Mouse (Mus musculus) thymus, postnatal 36 days (tissue): ENCODE data around the gene 4930523C07Rik.

Experiments used
- DNase-seq, 2 experiments: peaks; one replicate each; pipeline ENCODE4 v3.0.0; 2022; ENCODE audit warnings: mixed read lengths in 2 of 2

The 4930523C07Rik gene

DNA sequence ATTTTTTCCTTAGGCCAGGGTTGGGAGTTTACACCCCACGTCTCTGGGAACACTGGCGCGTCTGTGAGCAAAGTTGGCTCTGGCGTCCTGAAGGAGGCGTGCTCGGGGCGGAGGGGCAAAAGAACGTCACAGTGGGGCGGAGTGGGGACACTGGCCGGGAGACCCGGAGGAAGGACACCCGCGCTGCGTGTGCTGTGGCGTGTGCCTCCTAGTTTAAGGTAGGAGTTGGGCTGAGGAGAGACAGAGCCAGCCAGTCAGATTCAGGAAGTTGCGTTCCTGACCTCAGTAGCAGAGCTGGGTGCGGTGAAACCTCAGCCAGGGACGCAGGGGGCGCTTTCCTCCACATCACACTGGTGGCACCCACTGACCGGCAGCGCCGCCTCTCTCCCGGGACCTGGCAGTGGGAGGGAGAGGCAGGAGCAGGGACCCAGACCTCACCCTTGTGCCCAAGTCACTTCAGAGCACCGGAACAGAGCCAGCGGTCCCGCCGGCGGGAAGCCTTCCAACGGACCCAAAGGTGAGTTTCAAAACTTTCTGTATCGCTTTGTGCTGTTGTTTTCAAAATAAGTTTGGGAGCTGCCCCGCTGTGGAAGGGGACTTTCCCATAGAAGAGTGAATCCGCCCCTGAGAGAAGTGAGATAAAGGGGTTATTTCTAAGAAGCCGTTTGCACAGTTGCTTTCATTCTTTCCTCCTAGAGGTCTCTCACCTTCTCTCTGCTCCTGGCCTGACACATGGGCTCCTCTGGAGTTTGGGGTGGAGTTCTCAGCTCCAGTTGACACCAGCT, at the start of gene 4930523C07Rik:
Gene 4930523C07Rik (plus strand): TSS at position 146 of the 785 bp plus-strand sequence.
- peak; percentile 89 for DNase-seq

DNA sequence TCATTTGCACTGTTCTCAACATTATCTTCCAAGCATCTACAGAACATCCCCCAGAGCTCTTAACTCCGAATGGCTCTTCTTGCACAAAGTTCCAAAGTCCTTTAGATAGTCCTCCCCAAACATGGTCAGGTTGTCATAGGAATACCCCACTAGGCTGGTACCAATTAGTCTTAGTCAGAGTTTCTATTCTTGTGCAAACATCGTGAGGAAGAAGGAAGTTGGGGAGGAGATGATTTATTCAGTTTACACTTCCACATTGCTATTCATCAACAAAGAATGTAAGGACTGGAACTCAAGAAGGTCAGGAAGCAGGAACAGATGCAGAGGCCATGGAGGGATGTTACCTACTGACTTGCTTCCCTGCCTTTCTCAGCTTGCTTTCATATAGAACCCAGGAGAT, 46.9 kb upstream of the 4930523C07Rik start:
- no peak for DNase-seq

DNA sequence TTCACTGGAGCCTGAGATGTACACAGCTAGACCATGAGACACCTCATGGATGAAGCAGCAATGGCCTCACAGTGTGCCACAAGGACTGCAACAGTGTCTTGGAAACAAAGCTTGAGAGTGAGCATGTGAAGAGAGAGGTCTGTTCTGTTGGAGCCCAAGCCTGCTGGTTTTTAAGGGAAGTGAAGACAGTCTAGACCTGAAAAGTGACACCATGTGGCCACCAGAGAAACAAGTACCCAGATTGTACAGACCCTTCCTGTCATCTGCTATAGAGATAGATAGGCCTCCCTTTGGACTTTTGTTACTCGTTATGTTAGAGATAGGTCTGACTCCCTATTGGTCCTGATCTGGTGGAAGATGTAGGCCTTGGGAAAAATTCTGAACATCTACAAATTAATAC, 45.8 kb upstream of the 4930523C07Rik start:
- no peak for DNase-seq

DNA sequence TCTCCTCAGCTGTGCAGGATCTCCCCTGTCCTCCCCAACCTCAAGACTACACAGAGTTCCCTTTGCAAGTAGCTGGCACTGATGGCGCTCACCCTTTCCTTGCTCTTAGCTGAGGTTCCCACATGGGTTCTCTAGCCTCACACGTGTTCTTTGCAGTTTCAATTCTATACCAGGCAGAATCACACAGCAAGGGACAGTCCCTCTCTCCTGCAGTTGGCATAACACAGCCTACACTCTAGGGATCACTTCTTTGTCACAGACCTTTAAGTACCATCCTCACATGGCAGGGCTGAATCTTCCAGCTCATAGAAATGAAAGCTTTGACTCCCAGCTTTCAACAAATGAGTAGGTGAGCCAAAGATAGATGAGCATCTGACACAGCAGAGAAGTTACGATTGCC, 45.0 kb upstream of the 4930523C07Rik start:
- no peak for DNase-seq

DNA sequence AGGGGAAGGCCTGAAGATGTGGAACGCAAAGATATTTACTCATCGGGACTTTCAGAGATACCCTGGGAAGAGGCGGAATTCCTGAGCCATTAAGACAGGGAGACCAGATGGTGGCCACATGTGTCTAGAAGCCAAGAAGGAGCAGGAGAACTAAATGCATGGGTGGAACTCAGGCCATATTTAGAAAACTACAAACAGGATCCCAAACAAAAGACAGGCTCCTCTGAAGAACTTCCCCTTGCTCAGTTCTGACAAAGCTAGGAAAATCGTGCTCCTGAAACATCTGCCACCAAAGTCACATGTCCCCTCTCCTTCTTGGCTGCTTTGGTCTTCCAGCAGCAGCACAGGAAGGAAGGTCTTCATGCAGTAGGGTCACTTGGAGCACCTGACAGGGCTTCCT, 38.9 kb upstream of the 4930523C07Rik start:
- no peak for DNase-seq

DNA sequence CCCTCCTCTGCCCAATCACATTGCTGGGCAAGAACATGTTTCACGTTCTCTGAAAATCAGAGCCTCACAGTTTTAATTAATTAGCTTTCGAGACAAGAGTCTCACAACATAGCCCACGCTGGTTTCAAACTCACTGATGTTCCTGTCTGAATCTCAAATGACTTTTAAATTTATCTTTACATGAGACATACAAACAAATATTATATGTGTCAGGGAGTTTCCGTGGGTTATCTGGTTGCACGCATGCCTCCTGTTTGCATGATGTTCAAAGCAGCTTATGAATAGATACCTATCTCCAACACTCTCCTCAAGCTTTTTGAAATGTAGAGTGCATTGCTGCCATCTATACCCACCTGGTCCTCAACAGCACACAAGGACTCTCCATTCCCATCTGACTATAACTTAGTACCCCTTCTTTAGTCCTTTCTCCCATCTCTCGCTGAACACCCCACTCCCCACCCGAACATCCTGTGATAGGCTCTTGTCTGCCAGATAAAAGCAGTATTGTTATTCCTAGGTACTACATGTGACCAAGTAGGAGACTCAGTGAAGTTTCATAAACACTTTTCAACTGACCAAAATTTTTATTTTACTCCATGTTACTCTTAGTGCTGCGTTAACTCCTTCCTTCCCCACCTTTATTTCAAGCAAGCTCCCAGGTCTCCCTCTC, 37.1 kb upstream of the 4930523C07Rik start:
- no peak for DNase-seq

DNA sequence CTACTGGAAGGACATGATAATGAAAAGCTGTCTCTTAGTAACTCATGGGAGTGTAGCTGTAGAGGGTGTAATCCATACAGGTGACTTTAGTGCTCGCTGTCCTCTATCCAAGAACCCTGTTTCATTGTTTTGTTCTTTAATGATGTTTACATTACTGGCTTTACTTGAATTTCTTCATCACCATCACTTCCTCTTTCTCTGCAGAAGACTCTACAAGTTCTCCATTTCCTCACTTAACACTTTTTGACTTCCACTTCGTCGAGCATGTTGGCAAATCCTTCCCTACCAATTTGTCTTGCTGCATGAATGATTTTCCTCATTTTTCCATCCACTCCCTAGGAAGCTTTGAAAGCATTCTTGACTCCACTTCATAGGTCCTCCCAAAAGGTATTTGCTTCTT, 31.1 kb upstream of the 4930523C07Rik start:
- no peak for DNase-seq

DNA sequence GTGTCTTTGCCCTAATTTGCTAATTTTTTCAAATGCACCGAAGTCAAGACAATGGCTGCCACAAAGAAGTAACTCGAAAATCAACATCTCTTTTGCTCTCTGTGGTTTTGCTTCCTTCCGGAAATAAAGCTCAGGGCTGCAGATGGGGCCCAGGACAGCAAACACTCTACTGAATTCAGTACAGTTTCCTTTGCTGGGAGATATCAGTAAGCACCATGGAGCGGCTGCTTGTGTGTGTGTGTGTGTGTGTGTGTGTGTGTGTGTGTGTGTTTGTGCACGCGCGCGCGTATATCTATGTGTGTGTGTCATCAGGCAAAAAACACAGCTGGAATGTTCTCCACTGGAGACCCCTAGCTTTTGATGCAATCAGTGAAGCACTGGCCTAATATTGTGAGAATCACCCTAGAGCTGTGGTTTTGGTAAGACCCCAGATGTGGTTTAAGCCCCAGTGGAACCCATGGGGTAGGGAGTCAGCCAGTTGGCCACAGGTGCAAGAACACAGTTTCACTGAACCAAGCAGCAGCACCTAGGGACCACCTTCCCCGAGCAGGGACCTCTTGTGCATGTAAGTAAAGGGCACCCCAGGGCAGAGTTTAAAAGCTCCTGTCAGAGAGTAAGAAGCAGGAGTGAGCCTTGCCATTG, 19.7 kb upstream of the 4930523C07Rik start:
- peak; percentile 75 to 81 for DNase-seq

DNA sequence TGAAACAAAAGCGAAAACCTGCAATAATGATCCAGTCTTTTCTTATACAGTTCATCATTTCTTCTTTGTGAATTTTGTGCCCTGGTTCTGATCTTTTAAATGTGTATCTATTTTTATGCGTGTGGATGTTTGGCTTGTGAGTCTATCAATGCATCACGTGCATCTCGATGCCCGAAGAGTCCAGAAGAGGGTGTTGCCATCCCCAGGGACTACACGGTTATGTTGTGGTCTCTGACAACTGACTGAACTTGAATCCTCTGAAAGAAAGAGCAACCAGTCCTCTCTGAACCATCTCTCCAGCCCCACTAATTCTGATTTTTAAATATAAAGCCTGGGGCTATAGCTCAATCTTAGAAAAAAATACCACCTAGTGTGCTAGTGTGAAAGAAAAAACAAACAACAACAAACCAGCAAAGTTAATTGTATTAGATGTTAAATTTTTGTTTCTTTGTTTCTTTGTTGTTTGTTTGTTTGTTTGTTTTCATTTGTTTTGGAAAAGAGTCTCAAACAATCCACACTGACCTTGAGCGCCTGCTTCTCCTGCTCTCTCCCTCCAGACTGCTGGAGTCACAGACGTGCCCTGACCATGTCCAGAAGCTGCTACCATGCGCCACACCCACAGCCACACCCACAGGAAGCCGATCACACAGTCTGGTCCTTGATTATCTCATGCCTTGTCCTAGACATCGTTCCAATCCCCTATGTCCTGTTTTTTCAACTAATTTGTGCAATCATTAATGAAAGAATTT, 18.9 kb upstream of the 4930523C07Rik start:
- DNase-seq = peak in 1 of 2 experiments; percentile 39

DNA sequence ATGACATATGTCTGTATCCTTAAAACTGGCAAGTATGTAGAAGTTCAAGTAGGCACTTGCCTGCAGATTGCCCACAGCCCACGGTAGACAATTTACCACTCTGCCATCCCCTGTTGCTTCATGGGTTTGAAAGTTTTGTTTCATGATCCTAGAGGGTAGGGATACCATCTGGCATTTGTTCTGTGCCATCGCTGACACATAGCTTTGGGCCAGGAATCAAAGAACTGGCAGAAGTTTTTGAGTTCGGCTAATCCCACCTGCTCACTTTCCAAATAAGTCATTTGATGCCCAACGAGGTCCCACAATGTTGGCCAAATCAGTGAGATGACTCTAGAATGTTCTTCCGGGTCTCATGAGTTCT, 18.3 kb upstream of the 4930523C07Rik start:
- no peak for DNase-seq

DNA sequence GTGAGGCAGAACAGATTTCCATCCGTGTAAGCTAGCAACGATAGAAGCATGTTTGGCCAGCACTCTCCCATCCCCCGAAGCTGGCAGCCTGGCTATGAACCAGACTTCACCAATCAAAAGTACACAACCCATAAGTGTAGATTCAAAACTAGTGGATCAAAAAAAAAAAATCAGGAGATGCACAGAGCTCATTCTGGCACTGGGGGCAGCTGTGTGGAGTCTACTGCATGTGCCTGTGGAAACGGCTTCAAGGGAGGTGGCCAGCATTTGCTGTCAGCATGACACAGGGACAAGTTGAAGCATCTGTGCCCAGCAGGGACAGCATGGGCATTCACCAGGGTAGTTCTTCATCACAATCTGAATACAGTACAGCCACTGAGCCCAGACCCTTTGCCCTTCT, 16.2 kb upstream of the 4930523C07Rik start:
- DNase-seq = no peak

DNA sequence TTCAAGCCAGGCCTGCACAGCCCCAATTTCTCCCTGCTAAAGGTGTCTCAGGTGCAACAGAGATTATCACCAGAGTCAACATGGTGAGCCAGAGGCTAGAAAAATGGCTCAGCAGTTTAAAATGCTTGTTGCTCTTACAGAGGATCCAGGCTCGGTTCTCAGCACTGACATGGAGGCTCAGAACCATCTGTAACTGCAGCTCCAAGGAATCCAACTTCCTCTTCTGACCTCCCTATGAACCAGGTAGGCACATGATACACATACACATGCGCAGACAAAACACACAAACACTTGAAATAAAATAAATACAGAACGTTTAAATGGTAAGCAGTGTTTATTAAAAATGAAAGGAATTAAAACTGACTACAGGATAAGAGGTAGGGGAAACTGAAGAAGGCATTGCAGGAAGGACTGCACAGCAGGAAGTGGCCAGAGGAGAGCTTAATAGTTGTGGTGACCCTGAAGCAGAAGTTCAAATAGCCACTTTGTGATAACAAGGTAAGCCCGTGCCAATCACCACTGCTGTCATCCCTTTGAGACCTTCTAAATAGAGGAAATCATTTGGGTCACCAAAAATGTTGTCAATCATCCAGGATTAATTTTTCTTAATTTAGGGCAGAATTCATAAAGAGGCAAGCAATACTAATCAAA, 10.1 kb upstream of the 4930523C07Rik start:
- DNase-seq = no peak

DNA sequence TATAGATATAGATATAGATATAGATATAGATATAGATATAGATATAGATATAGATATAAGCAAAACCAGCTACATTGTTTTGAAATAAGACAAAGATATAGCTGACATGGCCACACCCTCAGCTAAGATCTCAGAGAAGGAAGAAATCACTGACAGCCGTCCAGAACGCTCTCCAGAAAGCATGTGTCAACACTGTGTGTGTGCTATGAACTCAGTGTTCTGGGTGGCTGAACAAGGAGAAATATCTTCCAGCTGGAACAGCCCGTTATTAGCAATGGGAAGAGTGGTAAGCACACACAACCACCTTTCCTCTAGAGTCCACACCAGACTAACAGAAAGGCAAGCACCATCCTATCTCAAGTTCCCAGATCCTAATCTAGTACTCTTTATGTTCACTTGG, 8.6 kb upstream of the 4930523C07Rik start:
- no peak for DNase-seq

DNA sequence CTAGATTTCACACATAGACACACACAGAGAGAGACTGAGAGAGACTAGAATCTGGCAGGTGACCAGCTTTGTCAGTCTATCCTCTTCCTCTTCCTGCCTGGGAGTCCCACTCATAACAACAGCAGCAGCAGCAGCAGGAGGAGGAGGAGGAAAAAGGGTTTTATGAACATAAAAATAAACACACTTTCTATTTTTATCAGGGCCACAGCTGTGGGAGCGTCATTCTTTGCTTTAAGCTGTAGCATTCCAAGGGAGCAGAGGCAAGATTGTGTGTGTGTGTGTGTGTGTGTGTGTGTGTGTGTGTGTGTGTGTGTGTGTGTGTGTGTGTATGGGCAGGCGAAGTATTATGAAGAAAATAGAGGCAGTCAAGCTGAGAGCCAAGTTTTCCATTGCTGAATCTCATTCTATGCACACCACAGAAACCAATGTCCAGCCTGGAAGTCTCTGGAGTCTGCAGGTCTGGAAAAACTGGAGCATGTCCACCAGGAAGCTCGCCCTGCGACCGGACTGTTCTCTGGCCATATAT, 7.1 kb upstream of the 4930523C07Rik start:
- no peak for DNase-seq

DNA sequence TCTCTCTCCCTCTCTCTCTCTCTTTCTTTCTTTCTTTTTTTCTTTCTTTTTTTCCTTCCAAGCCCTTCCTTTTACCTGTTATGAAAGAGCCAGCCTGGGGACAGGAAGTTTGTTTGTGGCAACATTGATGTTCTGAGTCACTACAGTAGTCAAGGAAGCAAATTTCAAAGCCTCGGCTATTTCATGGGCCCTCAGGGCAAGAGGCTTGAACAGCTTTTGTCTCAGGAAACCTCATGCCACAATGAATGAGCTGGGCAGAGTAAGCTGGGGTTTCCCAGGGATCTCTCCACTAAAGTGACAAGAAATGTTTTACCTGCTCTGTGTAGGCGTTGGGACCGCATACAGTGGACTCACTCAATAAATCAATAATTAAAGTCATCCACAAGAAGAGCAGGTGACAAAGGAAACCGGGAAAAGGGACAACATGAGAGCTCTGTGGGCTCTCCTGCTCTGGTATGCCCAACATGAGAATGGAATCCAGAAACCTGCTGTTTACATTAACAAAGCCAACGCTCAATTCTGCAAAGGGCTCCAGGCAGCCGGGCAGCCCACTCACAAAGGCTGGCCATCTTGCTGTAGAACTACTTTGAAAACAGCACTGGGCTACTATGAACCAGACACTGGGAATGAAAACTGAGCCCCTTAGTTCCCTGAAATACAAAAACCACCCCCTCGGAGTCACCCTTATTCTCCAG, 4.1 kb upstream of the 4930523C07Rik start:
- DNase-seq = no peak

DNA sequence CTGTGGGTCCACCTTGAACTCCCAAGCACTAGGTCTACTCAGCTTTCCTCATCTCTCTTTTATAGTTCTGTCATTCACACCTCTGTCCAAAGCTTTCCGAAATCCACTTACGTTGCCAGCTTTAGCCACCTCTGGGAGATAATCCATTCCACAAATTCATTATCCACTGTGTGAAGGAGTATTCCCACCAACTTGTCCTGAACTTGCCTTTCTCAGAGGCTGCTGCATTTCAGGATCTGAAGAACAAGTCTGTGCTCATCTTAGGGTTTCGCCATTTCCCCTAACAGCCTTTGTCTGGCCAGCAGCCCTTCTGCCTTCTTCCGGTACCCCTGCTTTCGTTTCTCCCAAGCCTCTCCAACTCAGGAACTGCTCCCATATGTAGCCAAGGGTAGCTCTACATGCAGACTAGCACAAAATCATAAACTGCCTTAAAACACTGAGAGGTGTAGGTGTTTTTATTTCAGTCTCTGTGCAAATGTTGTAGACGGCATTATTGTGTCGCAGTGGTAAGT, 2.9 kb upstream of the 4930523C07Rik start:
- DNase-seq = no peak

DNA sequence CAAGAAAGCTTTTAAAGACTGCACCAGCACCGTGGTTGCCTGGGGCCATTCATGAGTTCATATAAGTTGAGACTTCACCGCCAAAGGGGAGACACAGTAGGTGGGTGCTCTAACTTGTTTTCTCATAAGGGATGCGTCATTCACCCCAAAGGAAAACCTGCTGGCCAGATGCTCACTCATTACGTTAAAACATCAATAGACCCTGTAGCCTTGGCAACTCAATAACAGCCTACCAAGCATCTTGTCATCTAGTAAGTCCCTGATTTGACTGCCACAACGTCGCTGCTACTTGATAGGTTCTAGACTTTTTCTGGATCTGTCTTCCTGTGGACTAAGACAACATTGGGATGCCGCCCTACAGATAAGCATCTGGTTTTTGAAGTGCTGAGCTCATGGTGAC, 1.8 kb upstream of the 4930523C07Rik start:
- DNase-seq = no peak

DNA sequence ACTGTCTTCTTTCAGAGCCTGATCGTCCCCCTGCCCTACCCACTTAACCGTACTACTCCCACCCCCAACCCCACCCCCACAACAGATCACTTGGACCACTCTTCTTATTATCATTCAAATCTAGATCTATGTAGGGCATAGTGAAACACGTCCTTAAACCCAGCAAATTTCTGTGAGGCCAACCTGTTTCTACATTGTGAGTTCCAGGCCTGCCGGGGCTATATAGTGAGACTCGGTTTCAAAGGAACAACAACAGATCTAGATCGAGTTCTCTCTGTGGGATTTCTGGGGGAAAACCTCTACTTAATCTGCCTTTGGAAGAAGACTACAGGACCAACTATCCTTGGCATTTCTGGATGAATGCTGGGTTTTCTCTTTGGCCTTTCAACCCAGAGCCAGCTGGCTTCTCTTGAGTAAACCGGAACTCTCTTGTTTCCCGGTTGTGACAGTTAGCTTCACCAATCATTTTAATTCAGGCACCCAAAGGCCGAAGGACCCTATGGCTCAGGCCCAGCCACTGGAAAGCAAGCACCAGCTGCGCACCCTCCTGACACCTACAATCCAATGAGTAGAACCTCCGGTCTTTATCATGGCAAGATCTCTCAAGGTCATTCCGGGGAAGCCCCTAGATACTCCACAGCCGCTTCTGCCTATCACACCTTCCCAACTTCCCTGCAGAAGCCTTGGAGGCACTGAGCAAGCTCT, 759 bp upstream of the 4930523C07Rik start:
- DNase-seq = no peak

DNA sequence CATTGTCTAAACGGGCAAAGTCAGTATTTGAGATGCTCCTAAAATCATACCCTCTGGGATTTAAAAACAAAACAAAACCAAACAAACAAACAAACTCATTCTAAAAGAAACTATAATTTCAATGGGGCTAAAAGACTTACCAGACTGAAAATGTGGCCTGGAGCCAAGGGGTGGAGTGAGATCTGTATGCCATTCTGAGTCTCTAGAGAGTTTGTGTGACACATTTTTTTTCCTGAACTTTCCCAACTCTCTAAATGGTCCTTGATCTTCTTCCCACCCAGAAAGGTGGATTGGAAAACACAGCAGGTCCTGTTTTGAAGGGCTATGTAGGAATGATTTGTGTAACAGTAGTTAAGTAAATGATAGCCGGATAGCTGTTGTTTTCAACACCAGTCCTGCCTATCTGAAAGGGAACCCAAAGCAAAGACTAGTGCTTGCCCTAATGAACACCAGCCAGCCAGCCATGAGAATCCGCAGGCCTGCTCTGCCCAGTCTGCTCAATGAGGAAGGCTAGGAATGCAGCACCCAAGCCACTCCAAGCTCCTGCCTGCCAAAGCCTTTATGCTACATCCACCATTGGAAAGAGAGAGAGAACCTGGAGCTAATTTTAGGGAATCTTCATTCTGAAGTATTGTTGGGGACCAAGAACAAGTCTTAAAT, 1.0 kb downstream of the 4930523C07Rik start:
- no peak for DNase-seq

DNA sequence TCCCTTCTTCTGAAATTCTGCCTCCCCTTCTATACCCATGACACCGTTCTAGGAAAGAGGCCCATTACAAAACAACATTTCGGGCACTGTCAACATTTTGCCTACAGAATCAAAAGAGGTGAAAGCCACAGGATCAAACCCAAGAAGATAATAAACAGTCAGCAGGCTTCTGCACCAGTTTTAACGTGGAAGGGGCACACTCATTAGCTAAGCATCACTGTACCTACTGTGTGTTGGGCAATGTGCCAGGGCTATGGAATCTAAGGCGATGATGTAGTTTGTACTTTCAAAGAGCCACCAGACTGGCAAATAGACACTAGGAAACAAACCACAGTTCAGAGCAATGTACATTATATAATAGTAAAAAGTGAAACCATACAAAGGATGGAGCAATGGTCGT, 1.8 kb downstream of the 4930523C07Rik start:
- no peak for DNase-seq
